Mouse (Mus musculus) C2C12 (cell line): ENCODE results near the gene Zfp462. TPM values are rescaled to one million over a fixed set of nuclear protein-coding genes. Genes with fewer than 3 reads are reported as not detected.

ENCODE experiments used
- H3K27me3 ChIP-seq: one replicate; pipeline ENCODE4 v1.6.1; 2011; ENCODE audit not compliant: control insufficient read depth, insufficient read depth, insufficient read length
- H3K36me3 ChIP-seq: one replicate; pipeline ENCODE4 v1.6.1; 2011; ENCODE audit not compliant: control insufficient read depth, insufficient read depth
- H3K4me3 ChIP-seq: one replicate; pipeline ENCODE4 v1.5.1; 2011; ENCODE audit warnings: mild to moderate bottlenecking, control low read depth; ENCODE audit not compliant: poor library complexity, insufficient read depth, severe bottlenecking
- H3K79me2 ChIP-seq: one replicate; pipeline ENCODE4 v1.6.1; 2011; ENCODE audit not compliant: control insufficient read depth, insufficient read depth
- H3K79me3 ChIP-seq: one replicate; pipeline ENCODE4 v1.6.1; 2011; ENCODE audit warnings: low read depth, control low read depth
- H3ac ChIP-seq: one replicate; pipeline ENCODE3; 2011; ENCODE audit warnings: low read depth; ENCODE audit not compliant: control insufficient read depth, insufficient read length
- CEBPB ChIP-seq: IDR thresholded peaks from one replicate; pipeline ENCODE4 v1.6.1; 2011; ENCODE audit warnings: low read depth, mild to moderate bottlenecking, control low read depth, moderate library complexity
- CTCF ChIP-seq: IDR thresholded peaks from one replicate; pipeline ENCODE4 v1.5.1; 2011; ENCODE audit not compliant: control insufficient read depth, insufficient read depth, insufficient read length
- FOSL1 ChIP-seq: IDR thresholded peaks from one replicate; pipeline ENCODE4 v1.8.0; 2011; ENCODE audit warnings: mild to moderate bottlenecking, low read length; ENCODE audit not compliant: poor library complexity, insufficient read depth, severe bottlenecking
- MAX ChIP-seq: IDR thresholded peaks from one replicate; pipeline ENCODE4 v1.6.1; 2011; ENCODE audit warnings: mild to moderate bottlenecking, control low read depth
- MYOD1 ChIP-seq: IDR thresholded peaks from one replicate; pipeline ENCODE4 v1.6.1; 2011; ENCODE audit warnings: low read depth; ENCODE audit not compliant: control insufficient read depth, insufficient read length
- MYOG ChIP-seq: IDR thresholded peaks from one replicate; pipeline ENCODE4 v1.6.1; 2011; ENCODE audit not compliant: control insufficient read depth, insufficient read length; ENCODE audit errors: extremely low read depth
- USF1 ChIP-seq: IDR thresholded peaks from one replicate; pipeline ENCODE4 v1.6.1; 2011; ENCODE audit warnings: low read depth, mild to moderate bottlenecking, control low read depth, moderate library complexity
- polyA plus RNA-seq: library from polyadenylated mRNA; unstranded; fragments of >200 nt; fragmentation: generic; extraction: Trizol; gene quantifications from one replicate; pipeline ENCODE4 v1.2.1, GENCODE M21; 2012; ENCODE audit warnings: missing spikeins

Gene Zfp462
- polyA plus RNA-seq, 1 experiment = 6.3 TPM

DNA sequence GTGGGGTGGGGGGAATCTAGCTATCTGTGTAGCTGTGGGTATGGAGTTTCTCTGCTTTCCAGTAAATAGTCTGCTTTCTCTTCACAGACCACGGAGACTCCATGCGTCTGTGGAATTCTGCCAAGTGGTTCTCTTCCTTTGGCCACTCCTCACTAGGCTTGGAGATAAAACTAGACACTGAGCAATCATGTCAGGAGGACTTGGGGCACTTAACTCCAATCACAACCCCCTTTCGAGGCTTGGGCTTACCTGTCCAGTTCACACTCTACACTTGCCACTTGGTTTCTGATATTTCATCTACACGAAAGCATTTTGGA lies 180.8 kb downstream of the Zfp462 start:
- Histone ChIP-seq H3K27me3 (no peaks in the 10 kb centered on the region), H3K79me2 (no peaks in the 10 kb centered on the region), H3K4me3 (no peak overlapping the region), H3K36me3 (no peaks in the 10 kb centered on the region), H3K79me3 (no peaks in the 10 kb centered on the region), H3ac (no peak overlapping the region)
- no peak for TF ChIP-seq MAX
- TF ChIP-seq CTCF = no peak
- no peak for TF ChIP-seq MYOD1
- TF ChIP-seq USF1 = no peak

DNA sequence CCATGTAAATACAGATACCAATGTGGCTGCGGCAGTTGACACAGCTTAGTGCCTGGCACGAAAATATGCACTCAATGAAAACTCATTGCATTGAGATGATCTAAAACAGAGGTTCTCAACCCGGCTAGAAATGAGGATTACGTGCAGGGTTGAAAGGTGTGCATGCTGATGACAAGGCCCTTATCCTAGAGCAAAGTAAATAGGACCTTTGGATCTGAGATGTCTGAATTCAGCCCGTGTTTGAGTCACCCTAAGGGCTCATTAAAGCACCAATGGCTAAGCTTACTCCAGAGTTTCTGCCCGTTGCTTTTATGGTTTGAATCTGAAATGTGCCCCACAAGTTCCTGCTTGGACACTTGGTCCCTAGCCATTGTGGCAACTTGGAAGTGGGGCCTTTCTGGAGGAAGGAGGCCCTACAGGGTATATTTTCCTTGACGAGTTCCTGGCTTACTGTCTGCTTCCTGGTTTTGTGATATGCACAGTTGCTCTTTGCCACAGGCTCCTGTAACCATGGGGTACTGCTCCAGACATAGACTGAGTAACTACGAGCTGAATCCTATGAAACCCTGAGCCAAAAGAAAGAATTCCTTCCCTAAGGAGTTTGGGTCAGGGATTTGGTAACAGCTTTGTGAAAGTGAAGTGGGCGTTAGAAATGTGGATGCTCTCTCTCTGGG lies 182.5 kb downstream of the Zfp462 start:
- Histone ChIP-seq H3ac (no peak overlapping the region), H3K79me3 (no peaks in the 10 kb centered on the region), H3K4me3 (no peak overlapping the region), H3K27me3 (no peaks in the 10 kb centered on the region), H3K36me3 (no peaks in the 10 kb centered on the region), H3K79me2 (no peaks in the 10 kb centered on the region)
- no peak for TF ChIP-seq MAX
- no peak for TF ChIP-seq MYOD1
- no peak for TF ChIP-seq FOSL1
- TF ChIP-seq MYOG = no peak
- no peak for TF ChIP-seq USF1
- no peak for TF ChIP-seq CTCF
- no peak for TF ChIP-seq CEBPB

DNA sequence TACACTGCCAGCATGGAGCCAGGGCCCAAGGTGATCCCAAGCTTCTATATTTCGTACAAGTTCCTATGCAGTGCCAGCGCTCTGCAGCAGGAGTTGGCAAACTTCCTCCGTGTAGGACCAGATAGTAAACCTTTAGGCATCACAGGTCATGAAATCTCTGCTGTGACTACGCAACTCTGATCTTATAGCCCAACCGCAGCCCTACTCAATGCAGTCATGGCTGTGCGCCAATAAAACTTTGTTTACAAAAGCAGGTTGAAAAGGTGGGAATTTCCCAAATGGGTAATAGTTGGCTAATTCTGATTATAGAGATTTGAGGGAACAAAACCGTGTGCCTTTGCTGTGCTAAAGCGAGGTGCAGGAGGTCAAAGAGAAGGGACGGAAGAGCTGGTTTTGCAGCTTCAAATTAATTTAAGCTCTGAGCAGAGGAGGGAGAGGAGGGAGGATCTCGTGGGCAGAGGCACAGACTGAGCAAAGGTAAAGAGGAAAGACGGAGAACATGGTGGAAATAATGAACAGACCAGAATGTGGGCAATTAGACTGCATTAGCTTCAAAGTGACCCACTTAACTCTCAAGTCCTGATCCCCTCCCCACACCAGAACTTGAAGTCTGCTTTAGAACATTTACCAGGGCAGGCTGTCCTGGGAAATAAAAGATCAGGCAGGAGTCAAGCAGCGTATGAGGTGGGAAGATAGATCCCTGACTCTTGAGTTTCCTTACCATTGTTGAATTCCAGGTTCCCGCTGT lies 183.4 kb downstream of the Zfp462 start:
- Histone ChIP-seq H3K79me3 (no peaks in the 10 kb centered on the region), H3K27me3 (no peaks in the 10 kb centered on the region), H3K79me2 (no peaks in the 10 kb centered on the region), H3K36me3 (no peaks in the 10 kb centered on the region), H3K4me3 (no peak overlapping the region), H3ac (no peak overlapping the region)
- TF ChIP-seq USF1 (no peak), MYOG (no peak), CTCF (no peak), CEBPB (no peak), MAX (no peak), FOSL1 (no peak), MYOD1 (no peak)
